Mouse (Mus musculus) embryonic facial prominence, embryonic 10.5 days (tissue): ENCODE data around the gene Ttll12. TPM values are rescaled to one million over a fixed set of nuclear protein-coding genes. Genes with fewer than 3 reads are reported as not detected.

ENCODE experiments used
- DNase-seq: peaks from one replicate; pipeline ENCODE4 v3.0.0-alpha.2; 2017; ENCODE audit warnings: low spot score
- H3K27ac ChIP-seq: fragments of 300-500 bp; sonication (generic); replicated peaks from 2 replicates; pipeline ENCODE4 v1.5.1; 2016; ENCODE audit warnings: mild to moderate bottlenecking
- H3K27me3 ChIP-seq: fragments of 300-500 bp; sonication (generic); replicated peaks from 2 replicates; pipeline ENCODE4 v1.6.1; 2016; ENCODE audit warnings: low read depth, mild to moderate bottlenecking; ENCODE audit not compliant: poor library complexity, severe bottlenecking
- H3K36me3 ChIP-seq: fragments of 300-500 bp; sonication (generic); replicated peaks from 2 replicates; pipeline ENCODE4 v1.6.1; 2016; ENCODE audit warnings: mild to moderate bottlenecking, moderate library complexity
- H3K4me1 ChIP-seq: fragments of 300-500 bp; sonication (generic); 2 replicates; pipeline ENCODE4 v1.6.1; 2016
- H3K4me3 ChIP-seq: fragments of 300-500 bp; sonication (generic); 2 replicates; pipeline ENCODE4 v1.5.1; 2016; ENCODE audit warnings: mild to moderate bottlenecking, moderate library complexity
- H3K9me3 ChIP-seq: fragments of 300-500 bp; sonication (generic); 2 replicates; pipeline ENCODE4 v1.6.1; 2016; ENCODE audit warnings: mild to moderate bottlenecking
- WGBS: fragments of 180-500 bp; shearing (Covaris S2); methylation state at CpG from one replicate; pipeline ENCODE4 v1.1.7; 2016; 5-methylcytosine and 5-hydroxymethylcytosine counted together
- polyA plus RNA-seq: library from polyadenylated mRNA; unstranded; fragments of >200 nt; fragmentation: Nextera tagmentation; extraction: Ambion mirVana; gene quantifications from 2 replicates; pipeline ENCODE4 v1.2.1, GENCODE M21; 2016

Gene Ttll12
- polyA plus RNA-seq, 1 experiment from 2014 or later = 62.8 TPM

GRCm38 (mm10) chr15:83607115-83607802 is 12.3 kb upstream of the Ttll12 start:
- peaks cover 62% of the 10 kb centered on the region for H3K36me3 ChIP-seq
- H3K27me3 ChIP-seq = no peaks in the 10 kb centered on the region
- H3K4me3 ChIP-seq = no peak overlapping the region
- no peaks in the 10 kb centered on the region for H3K9me3 ChIP-seq
- H3K4me1 ChIP-seq = peaks cover 16% of the 10 kb centered on the region
- WGBS = 54% methylated on average over 15 of the region's 15 CpGs
- no peak overlapping the region for H3K27ac ChIP-seq
- DNase-seq = peak; percentile 65

GRCm38 (mm10) chr15:83606700-83607099 is 11.7 kb upstream of the Ttll12 start:
- Histone ChIP-seq H3K4me1 (peaks cover 16% of the 10 kb centered on the region), H3K36me3 (peaks cover 57% of the 10 kb centered on the region), H3K27me3 (no peaks in the 10 kb centered on the region), H3K9me3 (no peaks in the 10 kb centered on the region), H3K4me3 (no peak overlapping the region), H3K27ac (no peak overlapping the region)
- WGBS = 93% methylated on average over 8 of the region's 8 CpGs
- DNase-seq = no peak

GRCm38 (mm10) chr15:83606216-83606615 is 11.3 kb upstream of the Ttll12 start:
- H3K27ac ChIP-seq = no peak overlapping the region
- DNase-seq = no peak
- 95% methylated on average over 11 of the region's 11 CpGs for WGBS
- H3K9me3 ChIP-seq = no peaks in the 10 kb centered on the region
- H3K36me3 ChIP-seq = peaks cover 52% of the 10 kb centered on the region
- peaks cover 18% of the 10 kb centered on the region for H3K4me1 ChIP-seq
- no peaks in the 10 kb centered on the region for H3K27me3 ChIP-seq
- H3K4me3 ChIP-seq = no peak overlapping the region

- no peak overlapping the region for H3K4me3 ChIP-seq
- peaks cover 21% of the 10 kb centered on the region for H3K4me1 ChIP-seq
- peaks cover 32% of the 10 kb centered on the region for H3K36me3 ChIP-seq
- 93% methylated on average over 7 of the region's 7 CpGs for WGBS
- H3K27me3 ChIP-seq = no peaks in the 10 kb centered on the region
- no peak overlapping the region for H3K27ac ChIP-seq
- DNase-seq = no peak
- no peaks in the 10 kb centered on the region for H3K9me3 ChIP-seq
These were observed 8.5 kb upstream of the Ttll12 start for GRCm38 (mm10) chr15:83603426-83603825.

GRCm38 (mm10) chr15:83603046-83603396 is 8.1 kb upstream of the Ttll12 start:
- no peak overlapping the region for H3K27ac ChIP-seq
- H3K27me3 ChIP-seq = no peaks in the 10 kb centered on the region
- H3K4me3 ChIP-seq = no peak overlapping the region
- 89% methylated on average over 1 of the region's 1 CpGs for WGBS
- no peaks in the 10 kb centered on the region for H3K9me3 ChIP-seq
- peaks cover 28% of the 10 kb centered on the region for H3K36me3 ChIP-seq
- H3K4me1 ChIP-seq = peaks cover 21% of the 10 kb centered on the region
- DNase-seq = no peak

GRCm38 (mm10) chr15:83602372-83603045 is 7.6 kb upstream of the Ttll12 start:
- WGBS = 81% methylated on average over 13 of the region's 13 CpGs
- Histone ChIP-seq H3K9me3 (no peaks in the 10 kb centered on the region), H3K36me3 (peaks cover 23% of the 10 kb centered on the region), H3K4me3 (no peak overlapping the region), H3K27me3 (no peaks in the 10 kb centered on the region), H3K4me1 (peaks cover 21% of the 10 kb centered on the region), H3K27ac (no peak overlapping the region)
- DNase-seq = no peak

- H3K4me1 ChIP-seq = peaks cover 21% of the 10 kb centered on the region
- H3K27me3 ChIP-seq = no peaks in the 10 kb centered on the region
- H3K36me3 ChIP-seq = peaks cover 11% of the 10 kb centered on the region
- DNase-seq = no peak
- H3K9me3 ChIP-seq = no peaks in the 10 kb centered on the region
- H3K27ac ChIP-seq = no peak overlapping the region
- 78% methylated on average over 4 of the region's 4 CpGs for WGBS
- no peak overlapping the region for H3K4me3 ChIP-seq
These were observed 6.2 kb upstream of the Ttll12 start for GRCm38 (mm10) chr15:83601185-83601584.

- no peaks in the 10 kb centered on the region for H3K9me3 ChIP-seq
- no peaks in the 10 kb centered on the region for H3K27me3 ChIP-seq
- WGBS = 85% methylated on average over 4 of the region's 4 CpGs
- peaks cover 34% of the 10 kb centered on the region for H3K4me1 ChIP-seq
- H3K4me3 ChIP-seq = no peak overlapping the region
- no peak overlapping the region for H3K27ac ChIP-seq
- no peak for DNase-seq
- peaks cover 11% of the 10 kb centered on the region for H3K36me3 ChIP-seq
These were observed 1.9 kb upstream of the Ttll12 start for GRCm38 (mm10) chr15:83596833-83597232.

GRCm38 (mm10) chr15:83595364-83595711 is 381 bp upstream of the Ttll12 start:
- Histone ChIP-seq H3K27me3 (no peaks in the 10 kb centered on the region), H3K4me1 (peaks cover 28% of the 10 kb centered on the region), H3K27ac (peak overlapping the region; percentile 88), H3K4me3 (peak overlapping the region; percentile 90), H3K9me3 (no peaks in the 10 kb centered on the region), H3K36me3 (peaks cover 26% of the 10 kb centered on the region)
- WGBS = 42% methylated on average over 7 of the region's 7 CpGs
- DNase-seq = no peak

GRCm38 (mm10) chr15:83593702-83594512 is 1.1 kb downstream of the Ttll12 start:
- Histone ChIP-seq H3K27me3 (no peaks in the 10 kb centered on the region), H3K4me3 (peak overlapping the region; percentile 90), H3K36me3 (peaks cover 39% of the 10 kb centered on the region), H3K27ac (peak overlapping the region; percentile 88), H3K9me3 (no peaks in the 10 kb centered on the region), H3K4me1 (peaks cover 28% of the 10 kb centered on the region)
- WGBS = 12% methylated on average over 19 of the region's 19 CpGs
- peak; percentile 56 for DNase-seq

- Histone ChIP-seq H3K36me3 (peaks cover 46% of the 10 kb centered on the region), H3K9me3 (no peaks in the 10 kb centered on the region), H3K4me3 (peak overlapping the region; percentile 90), H3K4me1 (peaks cover 28% of the 10 kb centered on the region), H3K27ac (0 out of 2 replicates have a peak overlapping the region, but pooled peaks have one; percentile 88), H3K27me3 (no peaks in the 10 kb centered on the region)
- DNase-seq = no peak
These were observed 1.8 kb downstream of the Ttll12 start for GRCm38 (mm10) chr15:83593189-83593585.

- H3K27me3 ChIP-seq = no peaks in the 10 kb centered on the region
- 72% methylated on average over 8 of the region's 8 CpGs for WGBS
- DNase-seq = no peak
- peaks cover 52% of the 10 kb centered on the region for H3K36me3 ChIP-seq
- H3K4me3 ChIP-seq = peak overlapping the region; percentile 90
- peaks cover 28% of the 10 kb centered on the region for H3K4me1 ChIP-seq
- 0 out of 2 replicates have a peak overlapping the region, but pooled peaks have one; percentile 5 for H3K27ac ChIP-seq
- no peaks in the 10 kb centered on the region for H3K9me3 ChIP-seq
These were observed 2.4 kb downstream of the Ttll12 start for GRCm38 (mm10) chr15:83592260-83593188.
